Mouse (Mus musculus) right cerebral cortex, adult 2 months (tissue): Measurements from ENCODE around the gene Birc2.

Experiments
- DNase-seq, 2 experiments: peaks; one replicate each; pipeline ENCODE4 v3.0.0; 2021 to 2022; ENCODE audit warnings: low spot score in 2 of 2

The Birc2 gene

GRCm38 (mm10) chr9:7785396-7785795, 51.5 kb downstream of the Birc2 start:
- no peak for DNase-seq

- DNase-seq = no peak
Observed at GRCm38 (mm10) chr9:7784615-7785012, 52.2 kb downstream of the Birc2 start.

GRCm38 (mm10) chr9:7783823-7784614, 52.8 kb downstream of the Birc2 start:
- no peak for DNase-seq

- no peak for DNase-seq
Observed at GRCm38 (mm10) chr9:7780250-7781150, 56.4 kb downstream of the Birc2 start.

- DNase-seq = no peak
Observed at GRCm38 (mm10) chr9:7779786-7780185, 57.1 kb downstream of the Birc2 start.

- DNase-seq = no peak
Observed at GRCm38 (mm10) chr9:7778771-7779170, 58.1 kb downstream of the Birc2 start.

- no peak for DNase-seq
Observed at GRCm38 (mm10) chr9:7777652-7778051, 59.2 kb downstream of the Birc2 start.

GRCm38 (mm10) chr9:7776940-7777339, 59.9 kb downstream of the Birc2 start:
- DNase-seq = no peak

GRCm38 (mm10) chr9:7775986-7776385, 60.9 kb downstream of the Birc2 start:
- no peak for DNase-seq

- no peak for DNase-seq
Observed at GRCm38 (mm10) chr9:7775011-7775410, 61.9 kb downstream of the Birc2 start.

- no peak for DNase-seq
Observed at GRCm38 (mm10) chr9:7774538-7774937, 62.3 kb downstream of the Birc2 start.

- no peak for DNase-seq
Observed at GRCm38 (mm10) chr9:7773686-7774085, 63.2 kb downstream of the Birc2 start.

- no peak for DNase-seq
Observed at GRCm38 (mm10) chr9:7772773-7773454, 64.0 kb downstream of the Birc2 start.

GRCm38 (mm10) chr9:7772361-7772760, 64.5 kb downstream of the Birc2 start:
- no peak for DNase-seq

GRCm38 (mm10) chr9:7769491-7769890, 67.4 kb downstream of the Birc2 start:
- DNase-seq = no peak

- no peak for DNase-seq
Observed at GRCm38 (mm10) chr9:7769081-7769480, 67.8 kb downstream of the Birc2 start.
